Mouse (Mus musculus) embryonic fibroblast, embryonic 13.5 days (primary cell): ENCODE results near the gene Cx3cr1.

Experiments
- CTCF ChIP-seq: IDR thresholded peaks from 2 replicates; pipeline ENCODE4 v1.5.1; 2011; ENCODE audit warnings: mild to moderate bottlenecking, control low read depth, low read length, moderate library complexity, borderline replicate concordance; ENCODE audit not compliant: insufficient read depth
- POLR2A ChIP-seq: IDR thresholded peaks from 2 replicates; pipeline ENCODE4 v1.6.1; 2011; ENCODE audit warnings: low read depth, mild to moderate bottlenecking, control low read depth, low read length, moderate library complexity

GRCm38 (mm10) chr9:120081967-120082366, 12.3 kb upstream of the Cx3cr1 start:
- TF ChIP-seq CTCF (no peak), POLR2A (no peak)
